Mouse (Mus musculus) inflammation-experienced regulatory T-cells, adult 6 months (primary cell): ENCODE results near the gene Lcmt2. TPM values are rescaled to one million over a fixed set of nuclear protein-coding genes. Genes with fewer than 3 reads are reported as not detected.

Source experiments
- ATAC-seq: one replicate; pipeline ENCODE4 v1.8.0; 2017
- polyA plus RNA-seq, 3 experiments: library from polyadenylated mRNA; unstranded; fragments of 100-300 nt; shearing (Covaris generic); gene quantifications; one replicate each; pipeline ENCODE4 v1.2.1; 2017

Gene Lcmt2
- polyA plus RNA-seq, 3 experiments from 2014 or later: 4.8 to 7.5 (median 5.8) TPM

DNA sequence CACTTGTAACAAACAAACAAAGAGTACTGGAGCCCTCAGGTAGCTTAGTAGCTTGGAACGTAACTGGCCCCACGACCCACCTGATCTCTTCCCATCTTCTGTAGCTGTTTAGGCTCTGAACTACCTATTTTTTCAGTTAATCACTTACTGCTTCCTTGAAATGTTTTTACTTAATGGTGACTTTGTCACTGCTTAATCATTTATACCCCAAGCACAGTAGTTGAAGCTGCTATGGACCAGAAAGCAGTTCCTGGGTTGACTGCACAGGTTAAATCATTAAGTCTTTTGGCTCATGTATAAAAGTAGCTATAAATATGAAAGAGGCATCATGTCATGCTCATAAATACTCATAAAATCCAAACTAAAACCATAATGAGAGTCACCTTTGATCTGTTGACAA, 25.0 kb downstream of the Lcmt2 start:
- no peak for ATAC-seq

DNA sequence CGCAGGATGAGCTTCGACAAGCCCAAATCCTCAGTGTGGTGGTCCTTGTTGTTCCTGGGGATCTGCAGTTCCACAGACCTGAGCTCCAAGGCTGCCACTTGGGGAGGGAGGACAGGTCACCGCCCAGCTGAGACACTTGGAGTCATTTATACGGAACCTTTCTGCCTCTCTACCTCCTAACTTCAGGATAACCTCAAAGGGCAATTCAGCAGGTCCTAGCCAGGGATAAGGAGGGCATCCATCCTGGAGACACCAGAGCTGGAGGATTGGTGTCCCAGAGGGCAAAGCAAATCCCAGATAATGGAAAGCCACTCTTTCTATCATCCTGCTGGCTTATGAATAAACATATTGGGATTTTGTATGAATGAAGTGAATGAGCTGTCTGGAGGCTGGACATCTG, 30.8 kb downstream of the Lcmt2 start, which contains the start of gene Tgm7:
Gene Tgm7 (minus strand): TSS at position 101 of the 400 bp plus-strand sequence.
- ATAC-seq: no peak

DNA sequence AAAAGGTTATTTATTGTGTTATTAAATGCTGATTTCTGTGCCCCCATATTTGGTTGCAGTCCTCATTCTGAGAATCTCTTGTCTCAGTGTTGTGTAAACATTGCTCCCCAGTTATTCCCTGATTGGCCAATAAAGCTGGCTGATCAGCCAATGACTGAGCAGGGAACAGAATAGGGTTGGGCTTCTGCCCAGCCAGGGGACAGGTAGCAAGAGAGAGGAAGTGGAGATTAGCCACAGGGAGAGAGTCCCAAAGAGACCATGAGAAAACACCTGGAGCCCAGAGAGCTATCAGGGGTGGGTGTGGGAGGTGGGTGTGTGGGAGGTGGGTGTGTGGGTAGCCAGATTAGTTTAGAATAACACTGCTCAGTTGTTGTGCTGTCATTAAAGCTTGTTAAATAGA, 34.5 kb downstream of the Lcmt2 start:
- ATAC-seq: no peak

DNA sequence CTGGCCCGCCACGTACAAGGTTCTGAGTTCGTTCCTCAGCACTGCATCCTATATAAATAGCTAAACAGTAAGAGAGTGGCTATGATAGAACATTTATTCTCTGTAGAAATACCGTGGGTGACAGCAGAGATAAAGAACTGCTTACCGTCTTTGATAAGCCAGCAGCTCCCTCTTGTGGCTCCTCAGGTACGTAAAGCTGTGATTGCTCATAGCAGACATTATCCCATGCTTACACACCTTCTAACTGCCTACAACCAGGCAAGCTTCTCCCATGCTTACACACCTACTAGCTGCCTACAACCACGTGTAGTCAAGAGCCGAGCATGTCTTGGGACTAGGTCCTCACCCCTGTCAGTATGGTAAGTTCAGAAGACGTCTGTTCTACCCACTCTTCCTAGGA, 38.4 kb downstream of the Lcmt2 start:
- peak; percentile 41 for ATAC-seq

DNA sequence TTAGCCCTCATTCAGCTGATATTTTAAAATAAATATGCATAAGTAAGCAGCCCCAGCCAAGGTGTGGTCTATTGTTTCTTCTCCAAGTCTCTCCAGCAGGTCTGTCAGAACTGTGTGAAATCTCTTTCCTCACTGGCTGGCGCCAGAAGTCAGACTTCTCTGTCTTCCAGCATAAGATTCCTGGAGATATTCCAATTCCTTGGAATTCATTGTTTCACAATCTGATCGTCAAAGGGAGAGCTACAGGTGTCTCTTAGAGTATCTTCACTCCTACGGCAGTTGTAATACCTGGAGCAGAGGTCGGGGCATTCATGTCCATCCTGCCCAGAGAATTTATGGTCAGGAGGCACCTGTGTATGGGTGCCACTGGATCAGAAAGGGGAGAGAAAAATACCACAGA, 50.7 kb downstream of the Lcmt2 start:
- no peak for ATAC-seq

DNA sequence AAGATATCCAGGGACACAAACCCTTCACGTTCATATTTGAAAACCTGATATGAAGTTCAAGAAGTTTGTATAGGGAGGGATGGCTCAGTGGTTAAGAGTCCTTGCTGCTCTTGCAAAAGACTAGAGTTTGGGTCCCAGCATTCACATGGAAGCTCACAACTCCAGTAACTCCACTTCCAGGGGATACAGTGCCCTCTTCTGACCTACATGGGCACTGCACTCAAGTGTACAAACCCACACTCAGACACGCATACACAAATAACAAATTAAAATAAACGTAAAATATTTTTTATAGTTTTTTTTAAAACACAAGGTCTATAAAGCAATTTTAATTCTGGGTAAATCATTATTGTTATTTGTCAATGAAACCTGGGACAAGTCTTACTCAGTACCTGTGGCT, 51.9 kb downstream of the Lcmt2 start:
- ATAC-seq: no peak

DNA sequence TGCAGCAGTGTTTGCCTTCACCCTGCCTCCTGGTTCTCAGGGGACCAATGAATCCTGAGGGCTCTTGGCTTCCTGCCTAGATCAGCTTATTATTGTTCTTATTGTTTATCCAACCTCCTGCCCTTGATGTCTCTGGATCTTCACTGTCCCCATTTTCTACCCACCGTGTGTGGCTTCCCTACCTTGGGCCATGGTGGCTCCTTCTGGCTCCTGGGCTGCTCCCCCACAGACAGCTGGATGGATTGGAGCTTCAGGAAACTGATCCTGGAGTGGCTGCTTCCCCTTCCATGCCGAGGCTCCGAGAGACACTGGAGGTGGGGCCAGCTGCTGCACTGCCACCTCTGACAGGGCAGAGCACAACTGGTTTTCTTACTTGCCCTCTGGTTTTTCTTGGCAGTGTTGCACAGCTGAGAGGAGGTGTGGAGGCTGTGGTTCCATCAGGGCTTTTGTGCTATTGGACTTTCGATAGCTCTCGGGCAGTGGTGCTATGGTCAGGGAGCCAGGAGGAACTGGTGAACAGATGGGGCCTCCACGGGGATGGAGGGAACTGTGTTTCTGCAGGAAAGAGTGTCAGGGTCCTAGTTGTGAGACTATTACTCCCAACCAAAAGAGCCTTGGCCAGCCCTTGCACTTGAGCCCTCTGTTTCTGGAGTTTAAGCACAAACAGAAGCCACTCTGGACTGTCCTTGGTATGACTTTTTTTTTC, 54.8 kb downstream of the Lcmt2 start, which contains the start of gene Tgm5:
Gene Tgm5 (minus strand): TSS at position 362 of the 706 bp plus-strand sequence.
- no peak for ATAC-seq

DNA sequence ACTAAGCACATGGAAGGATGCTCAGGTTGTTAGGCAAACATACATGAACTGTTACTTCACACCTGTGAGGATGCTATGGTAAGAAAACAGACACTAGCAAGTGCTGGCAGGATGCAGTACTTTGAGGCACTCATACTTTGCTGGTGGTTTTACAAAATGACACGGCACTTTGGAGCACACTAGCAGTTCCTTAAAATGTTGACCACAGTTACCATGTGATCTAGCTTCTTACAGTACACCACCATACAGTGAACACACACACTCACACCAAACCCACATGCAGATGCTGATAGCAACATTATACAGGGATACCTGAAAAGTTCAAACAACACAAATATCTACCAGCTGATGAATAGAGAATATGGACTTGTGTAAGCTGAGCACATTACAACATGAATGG, 57.8 kb downstream of the Lcmt2 start:
- ATAC-seq: no peak

Other genes starting within 250 kb of the Lcmt2 start
- gene Ubr1, start 169.9 kb downstream of the Lcmt2 start, polyA plus RNA-seq: 10 to 100 TPM; 35.3 to 51.6 (median 47.1) TPM
- gene Tmem62, start 163.6 kb downstream of the Lcmt2 start, polyA plus RNA-seq: 10 to 100 TPM; 10.3 to 16.9 (median 15.3) TPM
- 100 to 1,000 TPM; 130 to 163 (median 159) TPM for gene Ccndbp1, start 132.2 kb downstream of the Lcmt2 start, polyA plus RNA-seq
- 1 to 10 TPM in 1 of 3 experiments, under 1 TPM in 2; 0.54 to 1.2 (median 0.66) TPM for gene Epb42, start 103.6 kb downstream of the Lcmt2 start, polyA plus RNA-seq
- gene Tgm5, start 54.8 kb downstream of the Lcmt2 start, polyA plus RNA-seq: not detected
- gene Tgm7, start 30.9 kb downstream of the Lcmt2 start, polyA plus RNA-seq: not detected
- 10 to 100 TPM; 13.2 to 20.5 (median 16.7) TPM for gene Adal, start 225 bp downstream of the Lcmt2 start, polyA plus RNA-seq
- gene Tubgcp4, start 30.0 kb upstream of the Lcmt2 start, polyA plus RNA-seq: 100 to 1,000 TPM in 1 of 3 experiments, 10 to 100 TPM in 2; 65.3 to 101 (median 80.2) TPM
- gene Zscan29, start 30.5 kb upstream of the Lcmt2 start, polyA plus RNA-seq: 10 to 100 TPM; 24.1 to 36.0 (median 27.5) TPM
- gene Trp53bp1, start 130.8 kb upstream of the Lcmt2 start, polyA plus RNA-seq: 10 to 100 TPM; 32.2 to 41.0 (median 38.0) TPM
- under 1 TPM in 2 of 3 experiments, not detected in 1; 0.14 to 0.39 TPM for gene Map1a, start 148.9 kb upstream of the Lcmt2 start, polyA plus RNA-seq
- 10 to 100 TPM in 2 of 3 experiments, 1 to 10 TPM in 1; 7.2 to 12.5 (median 11.8) TPM for gene Ppip5k1, start 214.7 kb upstream of the Lcmt2 start, polyA plus RNA-seq
- 1 to 10 TPM in 2 of 3 experiments, under 1 TPM in 1; 0.65 to 1.2 (median 1.1) TPM for gene Ckmt1, start 217.1 kb upstream of the Lcmt2 start, polyA plus RNA-seq
- under 1 TPM; 0.18 to 0.63 (median 0.54) TPM for gene Strc, start 246.5 kb upstream of the Lcmt2 start, polyA plus RNA-seq